Mouse (Mus musculus): ENCODE results near the gene Sema6d.

GRCm38 (mm10) chr2:124461378-124461851 is 371.6 kb downstream of the Sema6d start:
- TF ChIP-seq CTCF (IDR thresholded peaks at IDR 0.05; ENCODE audit: borderline replicate concordance, extremely low read depth, insufficient read depth, insufficient read length): no peak
- no peak for TF ChIP-seq POLR2A (IDR thresholded peaks at IDR 0.05; ENCODE audit: borderline replicate concordance, extremely low read depth, insufficient read depth, insufficient read length, poor library complexity, severe bottlenecking)

Data from brain, embryonic 14.5 days (tissue).